Mouse (Mus musculus) thymus, postnatal 25 days (tissue): ENCODE data around the gene Grm2.
A peak's percentile ranks its signal among the peaks of the same experiment; 100 is the strongest.

Experiments used
- DNase-seq: peaks from one replicate; pipeline ENCODE4 v3.0.0; 2022

The Grm2 gene

GRCm38 (mm10) chr9:106655884-106656720, at the start of gene Grm2:
Gene Grm2 (minus strand): TSS chr9:106656082.
- peak; percentile 48 for DNase-seq

- DNase-seq, result no peak
These were observed 37.1 kb upstream of the Grm2 start for GRCm38 (mm10) chr9:106692973-106693481.

DNA sequence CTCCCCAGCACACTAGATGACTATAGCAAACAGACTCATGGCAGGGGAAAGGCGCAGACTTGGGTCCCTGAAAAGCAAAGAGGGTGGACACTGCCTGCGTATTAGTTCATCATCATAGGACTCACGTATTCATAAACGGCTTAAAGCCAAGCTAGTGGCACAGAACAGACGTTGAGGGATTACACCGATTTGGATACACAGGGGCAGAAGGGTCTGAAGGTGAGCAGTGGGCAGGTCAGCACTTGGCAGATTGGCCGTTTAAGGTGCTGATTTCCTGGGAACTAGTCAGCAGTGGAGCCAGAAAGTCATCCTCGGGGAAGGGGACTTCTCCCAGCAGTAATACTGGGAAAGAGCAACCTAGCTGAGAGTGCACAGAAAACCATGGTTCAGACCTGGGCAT, 33.0 kb upstream of the Grm2 start:
- DNase-seq, result no peak

DNA sequence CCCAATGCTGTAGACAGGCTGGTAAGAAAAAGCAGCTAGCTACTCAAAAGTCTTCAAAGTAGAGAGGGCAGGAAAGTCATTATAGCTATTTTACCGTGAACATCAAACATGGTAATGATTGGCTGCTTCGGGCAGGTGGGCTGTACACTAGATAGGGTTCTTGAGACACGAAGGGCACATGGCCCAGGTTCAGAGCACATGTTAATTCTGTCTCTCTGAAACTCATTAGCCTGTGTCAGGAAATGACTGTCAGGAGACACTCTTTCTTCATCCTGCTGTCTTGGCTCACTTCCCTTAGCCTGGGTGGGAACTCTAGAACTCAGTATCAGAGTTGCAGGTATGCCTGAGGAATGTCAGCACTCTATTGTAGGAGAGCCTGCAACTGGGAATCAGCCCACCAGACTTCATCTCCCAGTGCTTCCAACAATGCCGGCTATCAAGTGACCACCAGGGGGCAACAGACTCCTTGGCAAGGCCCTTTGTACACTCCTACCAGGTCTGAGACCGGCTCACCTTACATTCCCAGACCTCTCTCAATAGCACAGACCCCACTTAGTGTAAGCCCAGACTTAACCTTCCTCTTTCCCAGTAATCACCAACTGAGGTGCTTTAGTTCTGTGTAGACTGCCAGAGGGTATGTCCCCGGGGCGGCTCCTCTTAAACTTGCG, 31.2 kb upstream of the Grm2 start:
- peak; percentile 70 for DNase-seq

GRCm38 (mm10) chr9:106685249-106686101, 29.6 kb upstream of the Grm2 start, which contains the start of gene Tex264:
Gene Tex264 (minus strand): TSS chr9:106685927.
- peak; percentile 88 for DNase-seq

GRCm38 (mm10) chr9:106684918-106685248, 29.0 kb upstream of the Grm2 start:
- DNase-seq, result no peak

DNA sequence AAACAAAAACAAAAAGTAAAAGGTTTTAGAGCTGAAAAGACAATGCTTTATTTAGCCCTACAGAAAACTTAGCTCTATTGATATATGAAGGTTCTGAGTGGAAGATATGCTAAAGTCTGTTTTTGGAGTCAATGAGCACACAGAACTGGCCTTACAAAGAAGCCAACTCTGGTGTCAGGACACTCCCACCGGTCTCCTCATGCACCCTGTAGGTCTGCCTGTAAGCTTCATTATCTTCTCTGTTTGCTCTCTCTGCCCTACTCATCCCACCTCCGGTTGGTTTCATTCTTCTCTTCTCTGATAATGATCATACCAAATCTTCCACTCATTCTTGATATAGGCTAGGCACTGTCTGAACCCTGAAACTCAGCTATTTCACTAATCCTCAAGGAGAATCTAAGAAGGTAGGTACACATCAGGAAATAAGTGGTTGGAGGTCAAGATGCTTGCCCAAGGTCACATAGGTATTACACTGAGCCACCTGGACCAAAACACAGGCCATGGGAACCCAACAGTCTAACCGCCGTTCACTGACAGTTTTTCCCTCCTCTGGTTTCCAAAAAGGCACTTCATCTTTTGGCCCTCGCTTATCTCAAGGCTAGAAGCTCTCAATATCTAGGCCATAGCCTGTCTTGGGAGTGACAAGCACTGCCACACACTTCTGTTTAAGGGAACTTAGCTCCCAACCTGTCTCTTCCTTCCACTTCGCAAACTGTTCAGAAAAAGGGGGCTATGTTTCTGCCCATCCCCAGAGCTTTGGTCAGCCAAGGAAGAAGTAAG, 28.4 kb upstream of the Grm2 start:
- DNase-seq, result no peak

- DNase-seq, result no peak
These were observed 25.1 kb upstream of the Grm2 start for GRCm38 (mm10) chr9:106681026-106681425.

GRCm38 (mm10) chr9:106678242-106678641, 22.4 kb upstream of the Grm2 start:
- no peak for DNase-seq

DNA sequence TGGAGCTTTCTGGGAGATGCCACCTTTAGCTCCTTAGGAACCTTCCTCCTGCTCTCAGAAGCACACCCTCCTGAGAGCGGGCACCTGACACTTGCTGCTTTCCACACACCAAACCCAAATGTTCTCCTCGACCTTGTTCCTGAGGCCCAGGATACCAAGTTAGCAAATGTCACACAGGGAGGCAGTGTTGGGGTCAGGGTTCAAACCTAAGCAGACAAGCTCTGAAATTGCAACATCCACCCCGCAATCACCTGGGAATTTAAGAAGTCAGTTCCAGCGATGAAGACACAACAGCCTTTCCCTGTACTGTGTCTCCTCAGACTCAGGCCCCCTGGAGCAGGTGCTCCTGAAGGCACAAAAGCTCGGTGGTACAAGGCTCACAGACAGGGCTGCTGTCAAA, 21.8 kb upstream of the Grm2 start:
- DNase-seq, result no peak

GRCm38 (mm10) chr9:106676571-106676970, 20.7 kb upstream of the Grm2 start:
- no peak for DNase-seq

GRCm38 (mm10) chr9:106675965-106676364, 20.1 kb upstream of the Grm2 start:
- no peak for DNase-seq

DNA sequence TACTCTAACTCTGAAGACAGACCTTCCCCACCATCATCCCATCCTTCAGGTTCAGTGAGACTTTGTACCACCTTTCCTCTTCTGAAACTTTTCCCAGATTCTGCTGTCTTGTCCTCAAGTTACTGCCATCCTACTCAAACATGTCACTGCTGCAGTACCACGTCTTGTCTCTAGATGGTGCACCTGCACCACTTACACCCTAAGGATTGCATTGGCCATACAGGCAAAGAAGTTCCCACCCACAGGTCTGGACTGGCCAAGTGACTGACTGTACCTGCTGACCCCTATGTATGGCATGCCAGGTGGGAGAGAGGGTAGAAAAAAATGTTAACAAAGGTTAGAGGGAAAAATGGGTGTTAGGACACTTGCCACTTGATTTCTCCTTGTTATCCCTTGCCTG, 19.6 kb upstream of the Grm2 start:
- peak; percentile 82 for DNase-seq

DNA sequence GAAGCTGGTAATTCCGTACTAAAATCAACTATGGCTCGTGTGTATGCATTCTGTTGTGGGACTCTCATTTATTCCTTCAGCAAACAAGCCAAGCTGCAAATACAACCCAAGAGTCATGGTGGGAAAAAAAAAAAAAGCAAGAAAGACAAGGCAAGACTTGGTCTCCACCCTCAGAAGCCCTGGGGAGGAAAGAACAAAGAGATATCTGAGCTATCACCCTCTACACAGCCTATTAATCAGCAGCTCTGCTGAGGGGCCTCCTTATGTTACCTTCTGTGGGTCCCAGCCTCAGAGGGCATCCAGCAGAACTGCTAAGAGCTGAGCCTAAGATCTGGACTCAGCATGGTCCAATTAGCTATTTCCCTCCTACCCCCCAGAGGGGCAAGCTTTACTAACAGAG, 18.0 kb upstream of the Grm2 start:
- no peak for DNase-seq

- no peak for DNase-seq
These were observed 9.0 kb upstream of the Grm2 start for GRCm38 (mm10) chr9:106664856-106665255.

DNA sequence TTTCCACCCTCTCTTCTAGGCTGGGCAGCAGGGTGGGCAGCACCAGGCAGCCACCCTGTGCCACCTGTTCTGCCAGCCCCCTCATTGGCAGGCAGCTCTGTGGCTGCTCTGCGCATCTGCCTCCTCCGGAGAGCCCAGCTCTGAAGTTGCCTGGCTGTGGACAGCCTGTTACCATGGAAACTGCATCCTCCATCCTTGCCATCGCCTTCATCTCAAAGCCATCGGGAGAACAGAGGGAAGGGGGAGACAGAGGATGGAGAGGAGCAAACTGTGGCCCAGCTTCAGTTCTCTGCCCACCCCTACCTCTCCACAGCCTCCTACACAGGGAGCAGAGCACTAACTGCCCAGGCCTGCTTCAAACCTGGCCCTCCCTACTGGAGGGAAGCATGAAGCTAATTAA, 8.6 kb upstream of the Grm2 start:
- DNase-seq, result no peak

DNA sequence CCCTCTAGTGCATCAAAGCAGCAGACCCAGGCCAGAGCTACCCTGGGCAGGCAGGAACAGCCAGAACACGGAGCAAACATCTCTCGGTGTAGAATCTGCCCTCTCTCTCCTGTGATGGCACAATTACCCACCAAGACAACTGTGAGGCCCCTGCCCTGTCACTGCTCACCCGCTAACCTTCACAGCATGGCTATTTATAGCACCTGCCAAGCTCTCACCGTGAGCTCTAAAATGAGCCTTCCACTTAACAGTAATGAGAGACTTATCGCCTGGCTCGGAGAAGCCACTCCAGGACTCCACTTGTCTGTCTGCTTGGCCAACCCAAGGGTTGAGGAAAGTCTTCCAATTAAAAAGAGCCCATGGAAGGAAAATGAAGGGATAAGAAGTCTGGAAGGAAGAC, 7.3 kb upstream of the Grm2 start:
- DNase-seq, result no peak

DNA sequence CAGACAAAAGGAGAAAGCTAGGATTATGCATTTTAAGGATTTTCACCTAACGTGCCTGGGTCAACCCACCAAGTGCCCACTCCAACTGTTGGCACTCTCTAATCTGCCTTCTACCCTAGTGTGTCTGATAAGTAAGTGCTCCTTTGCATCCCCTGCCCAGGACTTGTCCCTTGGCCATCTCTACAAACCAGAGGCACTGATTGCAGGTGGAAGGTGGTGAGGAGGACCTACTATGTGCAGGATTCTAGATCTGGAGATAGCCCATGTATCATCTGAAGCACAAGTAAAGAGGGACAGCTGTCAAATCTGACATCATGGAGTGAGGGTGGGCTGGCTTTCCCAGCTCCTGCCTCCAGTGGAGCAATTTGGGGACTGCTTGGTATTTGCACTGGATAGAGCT, 4.1 kb upstream of the Grm2 start:
- no peak for DNase-seq

DNA sequence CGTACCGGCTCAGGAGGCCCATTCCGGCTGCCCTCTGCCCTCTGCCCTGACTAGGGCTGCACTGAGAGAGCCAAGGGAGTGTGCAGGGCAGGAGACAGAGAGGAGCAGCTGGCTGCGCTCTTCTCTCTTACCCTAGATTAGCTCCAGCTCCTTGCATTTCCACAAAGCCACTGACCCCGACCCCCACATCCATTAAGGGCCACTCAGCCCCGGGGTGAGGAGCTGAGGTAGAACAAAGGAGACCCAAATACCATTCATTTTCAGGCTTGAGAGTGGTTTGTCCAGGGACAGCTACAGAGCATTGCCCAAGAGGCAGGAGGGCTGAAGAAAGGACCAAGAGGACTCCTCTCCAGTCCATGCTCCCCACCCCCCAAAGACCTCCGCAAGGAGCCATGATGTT, 3.6 kb upstream of the Grm2 start:
- DNase-seq, result no peak

GRCm38 (mm10) chr9:106657592-106657991, 1.7 kb upstream of the Grm2 start:
- no peak for DNase-seq

DNA sequence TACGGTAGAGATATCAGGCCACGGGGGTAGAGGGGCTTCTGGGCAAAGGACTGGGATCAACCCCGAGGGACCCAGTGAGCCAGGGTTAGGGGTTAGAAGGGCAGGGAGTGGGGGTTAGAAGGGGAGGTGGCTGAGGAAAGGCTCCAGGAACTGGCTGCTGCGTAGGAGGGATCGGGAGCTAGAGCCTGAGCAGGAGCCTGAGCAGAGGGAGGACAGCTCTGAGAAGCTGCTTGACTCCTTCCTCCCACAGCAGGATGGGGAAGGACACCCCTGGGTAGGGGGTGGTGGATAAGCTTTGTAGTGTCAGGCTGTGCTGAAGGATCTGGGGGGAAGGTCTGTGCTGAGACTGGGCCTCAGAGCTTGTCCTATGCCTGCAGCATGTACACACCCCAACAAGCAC, 938 bp upstream of the Grm2 start:
- no peak for DNase-seq

DNA sequence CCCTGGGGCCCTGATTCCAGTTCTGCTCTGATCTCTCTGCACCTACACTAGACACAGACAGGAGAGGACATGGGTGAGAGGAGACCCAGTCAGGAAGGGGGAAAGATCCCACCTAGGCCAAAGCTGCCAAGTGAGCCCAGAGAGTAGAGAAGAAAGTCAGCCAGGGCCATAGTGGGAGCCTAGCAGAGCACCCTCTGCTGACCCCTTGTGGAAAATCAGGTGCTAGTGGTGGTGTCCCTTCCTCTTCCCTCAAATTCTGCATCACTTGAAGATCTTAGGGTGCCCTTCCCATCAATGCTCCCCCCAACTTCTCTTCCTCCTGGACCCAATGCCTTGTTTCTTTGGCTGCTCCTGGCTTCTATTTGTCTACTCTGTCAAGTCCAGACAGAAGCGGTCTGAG, 3.2 kb downstream of the Grm2 start:
- DNase-seq, result no peak

DNA sequence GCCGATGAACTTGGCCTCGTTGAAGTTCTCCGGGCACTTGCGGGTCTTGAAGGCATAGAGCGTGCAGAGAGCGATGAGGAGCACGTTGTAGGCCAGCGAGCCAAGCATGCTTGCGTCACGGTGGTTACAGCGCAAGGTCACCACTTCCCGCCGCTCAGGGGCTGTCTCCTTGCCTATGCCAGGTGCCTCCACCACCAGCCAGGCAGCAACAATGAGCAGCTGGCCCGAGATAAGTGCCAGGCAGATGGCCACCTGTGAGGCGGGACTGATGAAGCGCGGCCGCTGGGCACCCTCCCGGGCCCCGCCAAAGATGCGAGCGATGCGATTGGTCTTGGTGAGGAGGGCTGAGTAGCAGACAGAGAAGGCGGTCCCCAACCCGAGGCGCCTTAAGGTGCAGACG, 8.7 kb downstream of the Grm2 start:
- no peak for DNase-seq
